Mouse (Mus musculus): ENCODE measurements around the gene Lsm14a. TPM values are rescaled to one million over a fixed set of nuclear protein-coding genes. Genes with fewer than 3 reads are reported as not detected.

Gene Lsm14a
- polyA plus RNA-seq, 1 experiment, result 69.3 TPM

GRCm38 (mm10) chr7:34390834-34391155 lies 2.3 kb downstream of the Lsm14a start:
- Histone ChIP-seq H3K4me3 (peak overlapping the region; percentile 78), H3K79me2 (ENCODE audit: control insufficient read depth, insufficient read depth) (peaks cover 44% of the 10 kb centered on the region), H3ac (ENCODE audit: control insufficient read depth, insufficient read length) (peak overlapping the region; percentile 88), H3K27me3 (ENCODE audit: control insufficient read depth, insufficient read depth, insufficient read length) (no peaks in the 10 kb centered on the region), H3K4me2 (ENCODE audit: low read depth) (peak overlapping the region; percentile 83), H3K36me3 (ENCODE audit: control insufficient read depth, insufficient read depth) (no peaks in the 10 kb centered on the region)
- TF ChIP-seq POLR2A (IDR thresholded peaks at IDR 0.05; ENCODE audit: insufficient read length, low read depth) (peak; percentile 79), TCF12 (IDR thresholded peaks at IDR 0.05; ENCODE audit: insufficient read depth, poor library complexity, severe bottlenecking) (peak; percentile 95), E2F4 (IDR thresholded peaks at IDR 0.05; ENCODE audit: insufficient read depth) (no peak), USF1 (IDR thresholded peaks at IDR 0.05; ENCODE audit: low read depth) (no peak), SRF (IDR thresholded peaks at IDR 0.05; ENCODE audit: control insufficient read depth, insufficient read length, low read depth) (no peak), POLR2AphosphoS2 (IDR thresholded peaks at IDR 0.05; ENCODE audit: insufficient read length, low read depth) (peak; percentile 94), TCF3 (IDR thresholded peaks at IDR 0.05; ENCODE audit: insufficient read length, low read depth) (peak; percentile 75), CEBPB (IDR thresholded peaks at IDR 0.05; ENCODE audit: insufficient read depth, poor library complexity, severe bottlenecking) (peak; percentile 99), MYOG (IDR thresholded peaks at IDR 0.05; ENCODE audit: control insufficient read depth in 1 of 3, insufficient read depth in 1 of 3, insufficient read length in 2 of 3, low read depth in 2 of 3) (peak; percentile 92 to 98 (median 93)), MAX (IDR thresholded peaks at IDR 0.05; ENCODE audit: low read depth) (peak; percentile 32), MYOD1 (IDR thresholded peaks at IDR 0.05; ENCODE audit: control insufficient read depth in 1 of 3, insufficient read length in 2 of 3, low read depth in 2 of 3) (peak; percentile 59 to 95 (median 95))

- H3K4me3 ChIP-seq, result peak overlapping the region; percentile 78
- H3ac ChIP-seq (ENCODE audit: control insufficient read depth, insufficient read length), result peak overlapping the region; percentile 88
- H3K27me3 ChIP-seq (ENCODE audit: control insufficient read depth, insufficient read depth, insufficient read length), result no peaks in the 10 kb centered on the region
- H3K36me3 ChIP-seq (ENCODE audit: control insufficient read depth, insufficient read depth), result no peaks in the 10 kb centered on the region
- TF ChIP-seq TCF3 (IDR thresholded peaks at IDR 0.05; ENCODE audit: insufficient read length, low read depth) (no peak), E2F4 (IDR thresholded peaks at IDR 0.05; ENCODE audit: insufficient read depth) (no peak), MYOG (IDR thresholded peaks at IDR 0.05; ENCODE audit: control insufficient read depth in 1 of 3, insufficient read depth in 1 of 3, insufficient read length in 2 of 3, low read depth in 2 of 3) (no peak), POLR2A (IDR thresholded peaks at IDR 0.05; ENCODE audit: insufficient read length, low read depth) (peak; percentile 20), USF1 (IDR thresholded peaks at IDR 0.05; ENCODE audit: low read depth) (no peak), SRF (IDR thresholded peaks at IDR 0.05; ENCODE audit: control insufficient read depth, insufficient read length, low read depth) (no peak), CEBPB (IDR thresholded peaks at IDR 0.05; ENCODE audit: insufficient read depth, poor library complexity, severe bottlenecking) (no peak), MAX (IDR thresholded peaks at IDR 0.05; ENCODE audit: low read depth) (no peak), REST (IDR thresholded peaks at IDR 0.05; ENCODE audit: insufficient read depth, insufficient read length) (no peak), MYOD1 (IDR thresholded peaks at IDR 0.05; ENCODE audit: control insufficient read depth in 1 of 3, insufficient read length in 2 of 3, low read depth in 2 of 3) (peak in 2 of 3 experiments; percentile 78 to 85), TCF12 (IDR thresholded peaks at IDR 0.05; ENCODE audit: insufficient read depth, poor library complexity, severe bottlenecking) (no peak), POLR2AphosphoS2 (IDR thresholded peaks at IDR 0.05; ENCODE audit: insufficient read length, low read depth) (peak; percentile 58)
- peak overlapping the region; percentile 83 for H3K4me2 ChIP-seq (ENCODE audit: low read depth)
- peaks cover 49% of the 10 kb centered on the region for H3K79me2 ChIP-seq (ENCODE audit: control insufficient read depth, insufficient read depth)
These were observed 2.8 kb downstream of the Lsm14a start for GRCm38 (mm10) chr7:34390111-34390833.

DNA sequence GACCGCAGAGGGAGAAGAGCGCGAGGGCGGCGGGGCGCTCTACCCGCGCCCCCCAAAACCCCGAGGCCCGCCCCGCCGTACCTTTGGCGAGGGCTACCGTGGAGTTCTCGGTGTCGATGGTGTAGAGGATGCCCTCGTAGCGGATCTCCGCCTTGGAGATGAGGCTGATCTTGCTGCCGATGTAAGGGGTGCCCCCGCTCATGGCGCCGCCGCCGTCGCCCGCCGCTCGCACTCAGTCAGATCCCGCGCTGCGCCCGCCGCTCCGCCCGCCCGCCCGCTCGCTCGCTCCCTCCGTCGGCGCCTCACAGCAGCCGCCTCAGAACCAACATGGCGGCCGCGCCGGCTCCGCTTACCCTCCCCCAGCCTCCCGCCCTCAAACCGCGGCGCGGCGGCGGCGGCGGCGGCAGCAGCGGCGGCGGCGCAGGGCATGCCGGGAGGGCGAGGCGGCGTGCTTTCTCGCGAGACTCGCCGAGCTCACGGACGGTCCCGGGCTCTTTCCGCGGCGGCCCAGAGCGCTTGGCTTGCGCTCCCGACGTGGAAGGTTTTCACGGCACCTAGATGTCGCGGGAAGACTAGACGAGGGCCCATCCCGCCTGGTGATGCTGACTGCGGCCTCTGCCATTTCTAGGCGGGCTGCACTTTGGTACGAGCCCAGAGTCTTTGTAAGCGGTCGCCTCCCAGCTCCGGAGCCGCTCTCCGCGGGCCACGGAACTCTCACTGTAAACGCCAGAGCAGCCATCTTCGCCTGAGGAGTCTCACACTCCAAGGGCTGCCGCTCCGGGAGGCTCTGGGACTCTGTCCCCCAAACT lies 3.6 kb downstream of the Lsm14a start:
- H3K27me3 ChIP-seq (ENCODE audit: control insufficient read depth, insufficient read depth, insufficient read length), result no peaks in the 10 kb centered on the region
- TF ChIP-seq SRF (IDR thresholded peaks at IDR 0.05; ENCODE audit: control insufficient read depth, insufficient read length, low read depth) (no peak), MAX (IDR thresholded peaks at IDR 0.05; ENCODE audit: low read depth) (no peak), POLR2AphosphoS2 (IDR thresholded peaks at IDR 0.05; ENCODE audit: insufficient read length, low read depth) (peak; percentile 94), REST (IDR thresholded peaks at IDR 0.05; ENCODE audit: insufficient read depth, insufficient read length) (peak; percentile 21), CEBPB (IDR thresholded peaks at IDR 0.05; ENCODE audit: insufficient read depth, poor library complexity, severe bottlenecking) (no peak), TCF12 (IDR thresholded peaks at IDR 0.05; ENCODE audit: insufficient read depth, poor library complexity, severe bottlenecking) (no peak), MYOD1 (IDR thresholded peaks at IDR 0.05; ENCODE audit: control insufficient read depth in 1 of 3, insufficient read length in 2 of 3, low read depth in 2 of 3) (peak in 1 of 3 experiments; percentile 25), POLR2A (IDR thresholded peaks at IDR 0.05; ENCODE audit: insufficient read length, low read depth) (peak; percentile 90), E2F4 (IDR thresholded peaks at IDR 0.05; ENCODE audit: insufficient read depth) (no peak), USF1 (IDR thresholded peaks at IDR 0.05; ENCODE audit: low read depth) (no peak), TCF3 (IDR thresholded peaks at IDR 0.05; ENCODE audit: insufficient read length, low read depth) (no peak), MYOG (IDR thresholded peaks at IDR 0.05; ENCODE audit: control insufficient read depth in 1 of 3, insufficient read depth in 1 of 3, insufficient read length in 2 of 3, low read depth in 2 of 3) (peak in 1 of 3 experiments; percentile 33)
- H3K36me3 ChIP-seq (ENCODE audit: control insufficient read depth, insufficient read depth), result no peaks in the 10 kb centered on the region
- H3K4me2 ChIP-seq (ENCODE audit: low read depth), result peak overlapping the region; percentile 83
- peak overlapping the region; percentile 78 for H3K4me3 ChIP-seq
- H3K79me2 ChIP-seq (ENCODE audit: control insufficient read depth, insufficient read depth), result peaks cover 57% of the 10 kb centered on the region
- H3ac ChIP-seq (ENCODE audit: control insufficient read depth, insufficient read length), result peak overlapping the region; percentile 88

Data from myocyte (in vitro differentiated cells).